Mouse (Mus musculus): ENCODE results near the gene Gfral.

- TF ChIP-seq POLR2A (IDR thresholded peaks at IDR 0.05; ENCODE audit: insufficient read depth, low read depth, low read length) (no peak), CTCF (IDR thresholded peaks at IDR 0.05; ENCODE audit: insufficient read depth, low read depth, low read length) (no peak)
These were observed 89.2 kb downstream of the Gfral start for GRCm38 (mm10) chr9:76124249-76124648.
